Mouse (Mus musculus): Measurements from ENCODE around the gene Grpr. TPM values are rescaled to one million over a fixed set of nuclear protein-coding genes. Genes with fewer than 3 reads are reported as not detected.

Gene Grpr
- polyA plus RNA-seq (2012; rRNA removed), result 0.08 and 0.11 TPM in 2 replicates

- DNase-seq, result peak; percentile 29
- Histone ChIP-seq H3K36me3 (ENCODE audit: control insufficient read depth, insufficient read depth, low read length) (no peaks in the 10 kb centered on the region), H3K4me3 (ENCODE audit: insufficient read depth, low read depth, low read length) (no peak within 1 kb of the TSS), H3K4me1 (ENCODE audit: control insufficient read depth, insufficient read depth, low read length) (no peaks in the 10 kb centered on the region), H3K27me3 (replicated peaks; ENCODE audit: control insufficient read depth, insufficient read depth, low read length) (no peaks in the 10 kb centered on the region), H3K27ac (ENCODE audit: insufficient read depth, low read depth, low read length) (no peak within 1 kb of the TSS)
- TF ChIP-seq CTCF (conservative IDR thresholded peaks at IDR 0.05; ENCODE audit: insufficient read depth, insufficient read length, low read depth, low read length), result peak; percentile 49; the same call in 1 of the 2 replicates
- no peak for TF ChIP-seq POLR2A (IDR thresholded peaks at IDR 0.05; ENCODE audit: low read depth, low read length)
- WGBS, result 7% methylated on average over 7 of the region's 7 CpGs
Measured at GRCm38 (mm10) chrX:163549666-163550065, at the start of gene Grpr. Gene Grpr, minus strand, starts transcription at chrX:163549677.

- TF ChIP-seq POLR2A (IDR thresholded peaks at IDR 0.05; ENCODE audit: low read depth, low read length), result no peak
- no peak for TF ChIP-seq CTCF (conservative IDR thresholded peaks at IDR 0.05; ENCODE audit: insufficient read depth, insufficient read length, low read depth, low read length)
- no peak for DNase-seq
- Histone ChIP-seq H3K27ac (ENCODE audit: insufficient read depth, low read depth, low read length) (no peak overlapping the region), H3K36me3 (ENCODE audit: control insufficient read depth, insufficient read depth, low read length) (no peaks in the 10 kb centered on the region), H3K27me3 (replicated peaks; ENCODE audit: control insufficient read depth, insufficient read depth, low read length) (no peaks in the 10 kb centered on the region), H3K4me3 (ENCODE audit: insufficient read depth, low read depth, low read length) (no peak overlapping the region), H3K4me1 (ENCODE audit: control insufficient read depth, insufficient read depth, low read length) (no peaks in the 10 kb centered on the region)
- 72% methylated on average over 3 of the region's 3 CpGs for WGBS
Measured at GRCm38 (mm10) chrX:163560521-163560920, 11.0 kb upstream of the Grpr start.

- H3K36me3 ChIP-seq (ENCODE audit: control insufficient read depth, insufficient read depth, low read length), result no peaks in the 10 kb centered on the region
- H3K27ac ChIP-seq (ENCODE audit: insufficient read depth, low read depth, low read length), result no peak overlapping the region
- no peaks in the 10 kb centered on the region for H3K27me3 ChIP-seq (replicated peaks; ENCODE audit: control insufficient read depth, insufficient read depth, low read length)
- H3K4me3 ChIP-seq (ENCODE audit: insufficient read depth, low read depth, low read length), result no peak overlapping the region
- WGBS, result 65% methylated on average over 5 of the region's 5 CpGs
- TF ChIP-seq POLR2A (IDR thresholded peaks at IDR 0.05; ENCODE audit: low read depth, low read length) (no peak), CTCF (conservative IDR thresholded peaks at IDR 0.05; ENCODE audit: insufficient read depth, insufficient read length, low read depth, low read length) (no peak)
- DNase-seq, result no peak
- no peaks in the 10 kb centered on the region for H3K4me1 ChIP-seq (ENCODE audit: control insufficient read depth, insufficient read depth, low read length)
Measured at GRCm38 (mm10) chrX:163547042-163547441, 2.4 kb downstream of the Grpr start.

- H3K27me3 ChIP-seq (replicated peaks; ENCODE audit: control insufficient read depth, insufficient read depth, low read length), result no peaks in the 10 kb centered on the region
- no peaks in the 10 kb centered on the region for H3K4me1 ChIP-seq (ENCODE audit: control insufficient read depth, insufficient read depth, low read length)
- no peaks in the 10 kb centered on the region for H3K36me3 ChIP-seq (ENCODE audit: control insufficient read depth, insufficient read depth, low read length)
- no peak for DNase-seq
- TF ChIP-seq CTCF (conservative IDR thresholded peaks at IDR 0.05; ENCODE audit: insufficient read depth, insufficient read length, low read depth, low read length) (no peak), POLR2A (IDR thresholded peaks at IDR 0.05; ENCODE audit: low read depth, low read length) (no peak)
- WGBS, result 85% methylated on average over 2 of the region's 2 CpGs
- no peak overlapping the region for H3K4me3 ChIP-seq (ENCODE audit: insufficient read depth, low read depth, low read length)
- no peak overlapping the region for H3K27ac ChIP-seq (ENCODE audit: insufficient read depth, low read depth, low read length)
Measured at GRCm38 (mm10) chrX:163532836-163533235, 16.6 kb downstream of the Grpr start.

GRCm38 (mm10) chrX:163518963-163519541 lies 30.4 kb downstream of the Grpr start:
- peak; percentile 19 for DNase-seq
- Histone ChIP-seq H3K27ac (ENCODE audit: insufficient read depth, low read depth, low read length) (no peak overlapping the region), H3K36me3 (ENCODE audit: control insufficient read depth, insufficient read depth, low read length) (no peaks in the 10 kb centered on the region), H3K4me3 (ENCODE audit: insufficient read depth, low read depth, low read length) (no peak overlapping the region), H3K27me3 (replicated peaks; ENCODE audit: control insufficient read depth, insufficient read depth, low read length) (no peaks in the 10 kb centered on the region), H3K4me1 (ENCODE audit: control insufficient read depth, insufficient read depth, low read length) (no peaks in the 10 kb centered on the region)
- WGBS, result 39% methylated on average over 4 of the region's 4 CpGs
- TF ChIP-seq POLR2A (IDR thresholded peaks at IDR 0.05; ENCODE audit: low read depth, low read length) (no peak), CTCF (conservative IDR thresholded peaks at IDR 0.05; ENCODE audit: insufficient read depth, insufficient read length, low read depth, low read length) (no peak)

- Histone ChIP-seq H3K27me3 (replicated peaks; ENCODE audit: control insufficient read depth, insufficient read depth, low read length) (no peaks in the 10 kb centered on the region), H3K4me3 (ENCODE audit: insufficient read depth, low read depth, low read length) (no peak overlapping the region), H3K27ac (ENCODE audit: insufficient read depth, low read depth, low read length) (no peak overlapping the region), H3K4me1 (ENCODE audit: control insufficient read depth, insufficient read depth, low read length) (no peaks in the 10 kb centered on the region), H3K36me3 (ENCODE audit: control insufficient read depth, insufficient read depth, low read length) (no peaks in the 10 kb centered on the region)
- no peak for TF ChIP-seq POLR2A (IDR thresholded peaks at IDR 0.05; ENCODE audit: low read depth, low read length)
- TF ChIP-seq CTCF (conservative IDR thresholded peaks at IDR 0.05; ENCODE audit: insufficient read depth, insufficient read length, low read depth, low read length), result no peak
- no peak for DNase-seq
- 17% methylated on average over 2 of the region's 2 CpGs for WGBS
Measured at GRCm38 (mm10) chrX:163511766-163512165, 37.7 kb downstream of the Grpr start.

- Histone ChIP-seq H3K4me3 (ENCODE audit: insufficient read depth, low read depth, low read length) (no peak overlapping the region), H3K4me1 (ENCODE audit: control insufficient read depth, insufficient read depth, low read length) (no peaks in the 10 kb centered on the region), H3K27me3 (replicated peaks; ENCODE audit: control insufficient read depth, insufficient read depth, low read length) (no peaks in the 10 kb centered on the region), H3K27ac (ENCODE audit: insufficient read depth, low read depth, low read length) (no peak overlapping the region), H3K36me3 (ENCODE audit: control insufficient read depth, insufficient read depth, low read length) (no peaks in the 10 kb centered on the region)
- TF ChIP-seq CTCF (conservative IDR thresholded peaks at IDR 0.05; ENCODE audit: insufficient read depth, insufficient read length, low read depth, low read length) (no peak), POLR2A (IDR thresholded peaks at IDR 0.05; ENCODE audit: low read depth, low read length) (no peak)
- no peak for DNase-seq
- WGBS, result 79% methylated on average over 3 of the region's 3 CpGs
Measured at GRCm38 (mm10) chrX:163502088-163502487, 47.4 kb downstream of the Grpr start.

Other genes starting within 250 kb of the Grpr start
- gene Rnf138rt1, start 211.7 kb upstream of the Grpr start, polyA plus RNA-seq (2012; rRNA removed), result not detected in 2 replicates

All from kidney, adult 2 months (tissue).